Mouse (Mus musculus) testis, adult 2 months (tissue): ENCODE measurements around the gene Dmbx1. TPM values are rescaled to one million over a fixed set of nuclear protein-coding genes. Genes with fewer than 3 reads are reported as not detected.

ENCODE experiments used
- H3K27ac ChIP-seq: fragments of 200-500 bp; 2 replicates; pipeline ENCODE4 v1.5.1; 2012; ENCODE audit warnings: low read depth, low read length; ENCODE audit not compliant: control insufficient read depth, insufficient read depth
- H3K27me3 ChIP-seq: fragments of 200-500 bp; 2 replicates; pipeline ENCODE4 v1.6.1; 2012; ENCODE audit warnings: mild to moderate bottlenecking, low read length, moderate library complexity; ENCODE audit not compliant: control insufficient read depth, insufficient read depth
- H3K36me3 ChIP-seq: fragments of 200-500 bp; 2 replicates; pipeline ENCODE4 v1.6.1; 2012; ENCODE audit warnings: mild to moderate bottlenecking, low read length; ENCODE audit not compliant: control insufficient read depth, insufficient read depth
- H3K4me1 ChIP-seq: fragments of 200-500 bp; 2 replicates; pipeline ENCODE4 v1.6.1; 2012; ENCODE audit warnings: low read length; ENCODE audit not compliant: control insufficient read depth, insufficient read depth
- H3K4me3 ChIP-seq: fragments of 200-500 bp; 2 replicates; pipeline ENCODE4 v1.5.1; 2012; ENCODE audit warnings: low read depth, mild to moderate bottlenecking, low read length, moderate library complexity, mixed read lengths; ENCODE audit not compliant: control insufficient read depth
- CTCF ChIP-seq: fragments of 200-500 bp; IDR thresholded peaks from 2 replicates; pipeline ENCODE4 v1.5.1; 2012; ENCODE audit warnings: low read depth, mild to moderate bottlenecking, inconsistent platforms, low read length, moderate library complexity; ENCODE audit not compliant: control insufficient read depth, insufficient read depth, insufficient replicate concordance
- POLR2A ChIP-seq: fragments of 200-500 bp; IDR thresholded peaks from 2 replicates; pipeline ENCODE4 v1.6.1; 2012; ENCODE audit warnings: low read depth, mild to moderate bottlenecking, inconsistent platforms, low read length, moderate library complexity; ENCODE audit not compliant: control insufficient read depth
- polyA plus RNA-seq: library from polyadenylated mRNA; depleted of rRNA; stranded (reverse); fragments of >200 nt; gene quantifications from 2 replicates; pipeline ENCODE4 v1.2.3, GENCODE M21; 2012

Dmbx1 gene
- polyA plus RNA-seq, 1 experiment = 0.25 TPM

- no peaks in the 10 kb centered on the region for H3K36me3 ChIP-seq
- H3K4me3 ChIP-seq = no peak overlapping the region; the same call in 1 of the 2 replicates
- TF ChIP-seq CTCF (no peak), POLR2A (no peak)
- no peaks in the 10 kb centered on the region for H3K27me3 ChIP-seq
- peaks cover 4% of the 10 kb centered on the region for H3K4me1 ChIP-seq
- no peak overlapping the region for H3K27ac ChIP-seq
Observed at GRCm38 (mm10) chr4:115979437-115979836, 39.7 kb upstream of the Dmbx1 start.

GRCm38 (mm10) chr4:115978911-115979310, 39.2 kb upstream of the Dmbx1 start:
- H3K27ac ChIP-seq = no peak overlapping the region
- TF ChIP-seq CTCF (no peak), POLR2A (no peak)
- no peaks in the 10 kb centered on the region for H3K36me3 ChIP-seq
- H3K4me3 ChIP-seq = no peak overlapping the region
- H3K4me1 ChIP-seq = no peaks in the 10 kb centered on the region; the same call in 1 of the 2 replicates
- H3K27me3 ChIP-seq = no peaks in the 10 kb centered on the region

- no peaks in the 10 kb centered on the region for H3K36me3 ChIP-seq
- TF ChIP-seq CTCF (no peak), POLR2A (no peak)
- no peak overlapping the region for H3K27ac ChIP-seq
- no peak overlapping the region for H3K4me3 ChIP-seq
- H3K4me1 ChIP-seq = no peaks in the 10 kb centered on the region; the same call in 1 of the 2 replicates
- no peaks in the 10 kb centered on the region for H3K27me3 ChIP-seq
Observed at GRCm38 (mm10) chr4:115972543-115972942, 32.8 kb upstream of the Dmbx1 start.

- Histone ChIP-seq H3K27me3 (peaks cover 4% of the 10 kb centered on the region; the same call in 1 of the 2 replicates), H3K4me3 (no peak overlapping the region)
Observed at GRCm38 (mm10) chr4:115964446-115964845, 24.7 kb upstream of the Dmbx1 start.

GRCm38 (mm10) chr4:115963751-115964150, 24.0 kb upstream of the Dmbx1 start:
- TF ChIP-seq CTCF (no peak), POLR2A (no peak)
- Histone ChIP-seq H3K4me3 (no peak overlapping the region), H3K4me1 (peaks cover 11% of the 10 kb centered on the region), H3K27ac (no peak overlapping the region), H3K36me3 (no peaks in the 10 kb centered on the region), H3K27me3 (peaks cover 4% of the 10 kb centered on the region; the same call in 1 of the 2 replicates)

More at GRCm38 (mm10) chr4:115964446-115964845, 24.7 kb upstream of the Dmbx1 start:
- TF ChIP-seq CTCF = no peak
- TF ChIP-seq POLR2A = no peak
- H3K36me3 ChIP-seq = no peaks in the 10 kb centered on the region
- no peak overlapping the region for H3K27ac ChIP-seq
- peaks cover 11% of the 10 kb centered on the region for H3K4me1 ChIP-seq

- TF ChIP-seq POLR2A (no peak), CTCF (no peak)
- H3K4me1 ChIP-seq = peaks cover 11% of the 10 kb centered on the region
- peaks cover 4% of the 10 kb centered on the region; the same call in 1 of the 2 replicates for H3K27me3 ChIP-seq
- no peak overlapping the region for H3K27ac ChIP-seq
- H3K36me3 ChIP-seq = no peaks in the 10 kb centered on the region
- peak overlapping the region; percentile 74 for H3K4me3 ChIP-seq
Observed at GRCm38 (mm10) chr4:115962671-115963412, 23.1 kb upstream of the Dmbx1 start.

GRCm38 (mm10) chr4:115961991-115962390, 22.3 kb upstream of the Dmbx1 start:
- TF ChIP-seq CTCF (no peak), POLR2A (no peak)
- H3K4me3 ChIP-seq = no peak overlapping the region
- H3K27ac ChIP-seq = no peak overlapping the region
- no peaks in the 10 kb centered on the region for H3K36me3 ChIP-seq
- H3K4me1 ChIP-seq = peaks cover 11% of the 10 kb centered on the region
- peaks cover 4% of the 10 kb centered on the region; the same call in 1 of the 2 replicates for H3K27me3 ChIP-seq
